Mouse (Mus musculus): ENCODE measurements around the gene Fiz1.

DNA sequence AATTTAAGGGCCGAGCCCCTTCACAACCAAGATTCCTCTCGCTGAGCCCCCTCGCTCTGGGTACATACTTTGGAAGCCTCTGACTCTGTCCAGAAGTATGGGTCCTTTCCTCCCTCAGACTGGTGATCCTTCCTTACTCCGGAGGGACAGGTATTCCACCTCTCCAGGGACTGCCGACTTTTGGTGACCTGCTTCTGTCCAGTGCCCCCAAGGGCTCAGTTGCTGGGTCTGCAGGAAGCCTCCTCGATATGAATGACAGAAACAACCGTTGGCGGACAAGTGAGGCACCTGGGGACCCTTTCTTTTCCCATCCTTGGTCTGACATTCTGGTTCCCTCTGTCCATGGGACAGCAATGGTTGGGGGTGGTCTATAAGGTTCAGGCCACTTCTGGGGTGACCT lies 42.9 kb upstream of the Fiz1 start:
- TF ChIP-seq GATA1 (IDR thresholded peaks at IDR 0.05; ENCODE audit: low read length) (no peak), TAL1 (IDR thresholded peaks at IDR 0.05; ENCODE audit: low read length) (no peak)

Data from erythroblast, embryonic 14.5 days (primary cell).